12 mouse cellular contexts compared by ENCODE assay signal in genomic region chr12:13356769-13357168, GRCm38 (mm10).
DNase-seq lines count a peak whose midpoint lies in the region.
"Had no signal": no experiment of that assay in that cellular context is flagged by ENCODE, and none has a peak within 500 bp of the region (broad histone marks: within the 10 kb centered on the region; RNA-seq: fewer than 3 reads in every experiment).

No protein-coding gene starts in this region.

- peak; percentile 14 for DNase-seq in cerebellum, adult 11 months
- peak; percentile 29 to 51 for DNase-seq in cerebellum, adult 18-20 months
- peak; percentile 28 for DNase-seq in cerebellum, adult 9-11 months
- DNase-seq in cerebellum, postnatal 36 days: peak; percentile 9 to 23
- no peak for DNase-seq in kidney, adult 18-20 months
- DNase-seq in layer of hippocampus, postnatal 10 days (ENCODE audit: low spot score in 2 of 2): no peak
- no peak for DNase-seq in lung, postnatal 36 days
- DNase-seq: adrenal gland, adult 8-10 months; adrenal gland, postnatal 36 days; gastrocnemius, adult 2 months; gastrocnemius, postnatal 25 days; kidney, adult 8-10 months had no signal

Comparison
In these comparisons a context has a peak if more than half of its experiments do, and no peak if none do; other contexts are left out.
1. DNase-seq: peak in cerebellum, adult 11 months (single experiment), cerebellum, adult 18-20 months (2 of 2), cerebellum, adult 9-11 months (single experiment) and cerebellum, postnatal 36 days (2 of 2); none in kidney, adult 18-20 months (single experiment), layer of hippocampus, postnatal 10 days (0 of 2) and lung, postnatal 36 days (single experiment).